Mouse (Mus musculus): Measurements from ENCODE around the gene Far2.
A peak's percentile ranks its signal among the peaks of the same experiment; 100 is the strongest.
"Not testable (repeated sequence)": the region's sequence is repeated elsewhere in the genome, so short reads cannot be mapped to it uniquely, and the experiment has no call there.

Far2 gene

GRCm38 (mm10) chr6:148117696-148118095 is 70.6 kb downstream of the Far2 start:
- no peak for DNase-seq (ENCODE audit: low spot score)

DNA sequence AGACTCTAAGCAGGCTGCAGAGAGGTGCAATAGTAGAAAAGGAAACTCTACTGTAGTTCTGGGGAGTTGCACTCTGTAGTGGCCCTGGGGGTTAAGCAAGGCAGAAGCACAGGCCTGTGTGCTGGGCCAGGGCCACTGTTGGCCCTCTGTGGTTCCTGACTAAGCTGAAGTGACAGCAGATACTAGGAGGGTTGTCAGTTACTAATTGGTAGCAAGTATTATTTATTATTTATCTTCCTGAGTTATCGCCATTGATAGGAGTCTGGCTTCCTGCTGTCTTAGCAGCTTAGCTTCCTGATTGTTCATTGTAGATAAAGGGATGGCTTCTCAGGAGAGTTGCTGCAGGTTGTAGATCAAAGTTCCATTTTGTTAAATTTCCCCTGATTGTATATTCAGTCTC is 73.6 kb downstream of the Far2 start:
- DNase-seq (ENCODE audit: low spot score) = no peak

- not testable (repeated sequence) for DNase-seq (ENCODE audit: low spot score)
Measured at GRCm38 (mm10) chr6:148126851-148127250, 79.8 kb downstream of the Far2 start.

GRCm38 (mm10) chr6:148132314-148132713 is 85.3 kb downstream of the Far2 start:
- no peak for DNase-seq (ENCODE audit: low spot score)

GRCm38 (mm10) chr6:148133536-148133935 is 86.5 kb downstream of the Far2 start:
- no peak for DNase-seq (ENCODE audit: low spot score)

- peak; percentile 90 for DNase-seq (ENCODE audit: low spot score)
Measured at GRCm38 (mm10) chr6:148135769-148136382, 88.8 kb downstream of the Far2 start.

DNA sequence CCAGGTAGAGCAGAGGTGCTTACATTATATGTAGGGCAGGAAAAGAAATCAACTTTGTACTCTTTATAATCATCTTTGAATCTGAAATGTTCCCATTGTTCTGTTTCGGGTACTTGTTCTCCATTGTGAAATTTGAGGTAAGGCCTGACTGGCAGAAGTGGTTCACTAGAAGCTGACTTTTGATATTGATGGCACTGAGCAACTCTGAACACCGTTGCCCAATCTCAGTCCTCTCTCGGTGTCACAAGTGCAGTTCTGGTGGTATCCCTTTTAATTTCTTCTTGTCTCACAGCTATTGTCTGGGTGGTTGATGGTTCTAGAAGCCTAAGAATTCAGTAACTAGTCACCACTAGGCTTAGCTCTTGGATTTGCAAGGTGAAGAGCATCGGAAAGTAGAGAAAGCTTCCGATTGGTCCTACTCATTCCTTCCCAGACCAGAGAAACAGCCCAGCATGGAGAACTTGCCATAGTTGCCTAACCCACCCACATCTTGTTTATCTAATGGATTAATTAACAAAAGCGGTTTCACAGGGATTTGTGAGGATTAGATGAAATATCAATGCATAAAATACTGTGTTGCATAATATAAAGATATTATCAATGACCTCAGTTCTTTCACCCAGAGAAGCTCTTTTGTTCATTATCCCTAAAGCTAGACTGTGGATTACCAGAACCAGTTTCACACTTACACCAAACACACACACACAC is 92.4 kb downstream of the Far2 start:
- DNase-seq (ENCODE audit: low spot score) = no peak

DNA sequence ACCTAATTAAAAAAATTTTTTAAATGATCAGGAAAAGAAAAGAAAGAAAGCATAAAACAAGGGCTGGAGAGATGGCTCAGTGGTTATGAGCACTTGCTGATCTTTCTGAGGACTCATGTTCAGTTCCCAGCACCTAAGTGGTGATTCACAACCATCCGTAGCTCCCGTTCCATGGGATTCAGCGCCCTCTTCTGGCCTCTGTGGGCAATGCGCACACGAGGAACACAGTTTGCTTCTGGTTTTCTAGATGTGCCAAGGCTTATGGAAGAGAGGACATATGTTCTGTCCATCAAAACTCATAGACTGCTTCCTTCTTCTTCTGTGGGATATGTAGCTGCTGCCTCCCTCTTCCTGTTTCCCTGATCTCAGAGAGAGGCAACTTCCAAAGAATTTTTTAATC is 94.8 kb downstream of the Far2 start:
- DNase-seq (ENCODE audit: low spot score) = no peak

GRCm38 (mm10) chr6:148142421-148142820 is 95.4 kb downstream of the Far2 start:
- no peak for DNase-seq (ENCODE audit: low spot score)

GRCm38 (mm10) chr6:148152305-148152704 is 105.2 kb downstream of the Far2 start:
- DNase-seq (ENCODE audit: low spot score) = not testable (repeated sequence)

DNA sequence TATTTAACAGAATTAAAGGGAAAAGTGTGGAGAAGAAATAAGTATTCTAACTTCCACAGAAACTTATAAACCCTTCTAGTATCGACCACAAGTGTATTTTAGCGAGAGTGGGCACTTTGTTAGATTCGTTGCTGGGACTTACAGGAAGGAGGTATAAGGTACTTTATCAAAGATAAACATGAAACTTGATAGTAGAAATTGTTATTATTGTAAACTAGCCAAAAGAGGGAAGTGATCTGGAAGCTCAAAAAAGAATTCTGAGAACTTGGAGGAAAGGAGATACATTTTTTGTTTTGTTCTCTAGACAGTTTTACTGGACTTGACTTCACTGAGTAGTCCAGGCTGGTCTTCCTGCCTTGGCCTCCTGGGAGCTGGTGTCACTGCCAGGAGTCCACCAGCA is 125.8 kb downstream of the Far2 start:
- no peak for DNase-seq (ENCODE audit: low spot score)

DNA sequence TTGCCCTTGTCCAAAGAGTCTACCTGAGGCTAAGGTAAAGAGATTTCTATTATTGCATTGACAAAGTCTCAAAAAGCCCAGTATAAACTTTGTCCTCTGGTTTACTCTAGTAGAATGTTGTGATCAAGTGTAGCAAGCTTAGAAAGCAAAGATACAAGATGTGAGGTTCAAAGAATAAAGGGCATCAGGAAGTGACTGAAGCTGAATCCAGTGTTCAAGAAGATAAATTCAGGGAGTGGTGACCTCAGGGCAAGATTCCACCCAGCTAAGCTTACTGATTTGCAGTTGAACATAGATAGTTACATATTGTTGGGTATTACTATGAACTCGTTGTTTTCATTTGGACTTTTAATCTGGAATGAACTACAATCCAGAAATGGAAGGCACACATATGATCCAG is 138.6 kb downstream of the Far2 start:
- no peak for DNase-seq (ENCODE audit: low spot score)

GRCm38 (mm10) chr6:148193972-148194701 is 147.1 kb downstream of the Far2 start:
- no peak for DNase-seq (ENCODE audit: low spot score)

DNA sequence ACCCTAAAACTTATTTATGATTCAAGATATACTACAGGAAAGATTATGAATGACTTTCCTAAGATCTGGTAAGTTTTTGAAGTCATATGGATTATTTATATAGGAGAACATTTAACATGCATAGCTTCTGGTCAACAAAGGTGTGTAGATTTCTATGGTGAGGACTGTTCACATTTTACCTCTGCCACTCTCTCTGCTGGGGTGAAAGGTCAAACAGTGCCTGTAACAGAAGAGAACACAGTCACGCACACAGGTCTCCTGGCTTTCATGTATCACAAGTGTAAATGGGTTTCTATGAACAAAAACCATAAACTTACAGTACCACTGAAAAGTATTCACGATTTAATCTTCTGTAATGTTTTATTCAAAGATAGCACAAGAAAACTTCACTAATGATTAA is 152.1 kb downstream of the Far2 start:
- no peak for DNase-seq (ENCODE audit: low spot score)

DNA sequence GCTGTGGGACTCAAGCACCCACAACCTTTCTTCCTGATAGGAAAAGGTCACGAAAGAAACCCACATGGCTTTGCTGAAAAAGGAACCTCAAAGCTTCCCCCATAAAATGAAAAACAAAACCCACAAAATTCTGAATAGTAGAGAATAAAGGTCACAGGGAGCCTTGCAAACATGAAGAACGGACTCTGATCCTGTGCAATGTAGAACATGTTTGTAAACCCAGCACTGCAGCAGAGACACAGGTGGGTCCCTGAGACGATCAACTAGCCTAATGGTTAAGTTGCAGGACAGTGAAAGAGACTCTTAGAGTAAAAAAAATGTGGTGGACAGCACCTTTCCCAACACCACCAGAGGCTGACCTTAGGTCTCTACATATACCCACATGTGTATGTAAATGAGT is 152.7 kb downstream of the Far2 start:
- DNase-seq (ENCODE audit: low spot score) = no peak

DNA sequence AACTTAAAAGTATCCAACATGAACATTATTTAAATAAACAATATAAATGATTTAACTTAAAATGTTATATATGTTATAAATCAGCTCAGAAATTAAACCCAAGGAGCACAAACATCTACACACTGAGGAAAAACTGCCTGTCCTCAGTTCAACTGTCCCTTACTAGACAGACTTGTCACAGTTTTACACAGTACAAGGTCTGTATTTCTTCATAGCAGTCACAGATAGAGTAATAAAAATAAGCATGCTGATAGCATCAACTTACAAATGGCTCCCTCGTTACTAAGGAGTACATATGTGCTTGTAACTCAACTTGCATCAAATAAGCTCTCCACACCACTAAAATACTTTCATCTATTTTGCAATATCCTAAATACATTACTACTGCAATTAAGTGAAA is 158.1 kb downstream of the Far2 start:
- DNase-seq (ENCODE audit: low spot score) = no peak

GRCm38 (mm10) chr6:148207522-148207921 is 160.5 kb downstream of the Far2 start:
- DNase-seq (ENCODE audit: low spot score) = no peak

- no peak for DNase-seq (ENCODE audit: low spot score)
Measured at GRCm38 (mm10) chr6:148211391-148211876, 164.4 kb downstream of the Far2 start.

- DNase-seq (ENCODE audit: low spot score) = peak; percentile 96
Measured at GRCm38 (mm10) chr6:148211897-148212680, 165.0 kb downstream of the Far2 start, which contains the start of gene Ergic2. Gene Ergic2, minus strand, starts transcription at chr6:148212374.

DNA sequence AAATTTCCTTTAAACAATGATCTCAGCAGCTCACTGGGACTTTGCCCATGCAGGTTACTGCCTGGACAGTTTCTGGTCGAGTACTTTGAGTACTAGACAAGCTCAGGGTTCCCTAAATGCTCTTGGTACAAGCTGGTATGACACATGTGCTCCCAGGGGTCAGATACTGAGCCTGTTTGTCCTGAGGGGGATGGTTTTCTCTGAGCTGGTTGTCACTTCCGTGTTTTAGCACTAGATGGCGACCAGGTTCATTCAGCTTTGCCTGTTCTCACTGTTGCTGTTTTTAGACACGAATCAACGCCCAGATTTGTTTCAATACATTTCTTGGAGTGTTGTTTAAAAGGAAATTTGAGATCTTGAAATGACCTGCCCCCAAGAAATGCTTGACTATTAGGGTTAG is 167.7 kb downstream of the Far2 start:
- DNase-seq (ENCODE audit: low spot score) = peak; percentile 62

- no peak for DNase-seq (ENCODE audit: low spot score)
Measured at GRCm38 (mm10) chr6:148216752-148217151, 169.7 kb downstream of the Far2 start.
